ENCODE assay signal across 21 mouse cellular contexts in genomic region chr14:119266334-119266733, GRCm38 (mm10).
DNase-seq lines count a peak whose midpoint lies in the region; ATAC-seq lines count a peak whose summit lies in the region.
"Had no signal": no experiment of that assay in that cellular context is flagged by ENCODE, and none has a peak within 500 bp of the region (broad histone marks: within the 10 kb centered on the region; RNA-seq: fewer than 3 reads in every experiment).

No protein-coding gene starts in this region.

- H3K36me3 ChIP-seq in embryonic facial prominence, embryonic 13.5 days, result no peaks in the 10 kb centered on the region
- no peaks in the 10 kb centered on the region for H3K36me3 ChIP-seq in embryonic facial prominence, embryonic 10.5 days (replicated peaks)
- H3K36me3 ChIP-seq in embryonic facial prominence, embryonic 15.5 days, result no peaks in the 10 kb centered on the region
- H3K36me3 ChIP-seq: G1E had no signal

- H3K4me2 ChIP-seq in embryonic facial prominence, embryonic 13.5 days, result no peak overlapping the region
- H3K4me2 ChIP-seq in embryonic facial prominence, embryonic 15.5 days (replicated peaks), result no peak overlapping the region

- H3K27me3 ChIP-seq in embryonic facial prominence, embryonic 13.5 days, result no peaks in the 10 kb centered on the region
- H3K27me3 ChIP-seq in embryonic facial prominence, embryonic 10.5 days (replicated peaks; ENCODE audit: low read depth, poor library complexity, severe bottlenecking), result no peaks in the 10 kb centered on the region
- no peaks in the 10 kb centered on the region for H3K27me3 ChIP-seq in embryonic facial prominence, embryonic 15.5 days
- H3K27me3 ChIP-seq: CH12.LX had no signal

- H3K4me1 ChIP-seq in embryonic facial prominence, embryonic 13.5 days, result peaks cover 3% of the 10 kb centered on the region; the same call in 1 of the 2 replicates
- no peaks in the 10 kb centered on the region for H3K4me1 ChIP-seq in embryonic facial prominence, embryonic 10.5 days
- no peaks in the 10 kb centered on the region for H3K4me1 ChIP-seq in embryonic facial prominence, embryonic 15.5 days

- H3K9ac ChIP-seq in embryonic facial prominence, embryonic 13.5 days, result no peak overlapping the region
- no peak overlapping the region for H3K9ac ChIP-seq in embryonic facial prominence, embryonic 15.5 days

- no peak for ATAC-seq in embryonic facial prominence, embryonic 13.5 days (ENCODE audit: insufficient number of reproducible peaks, insufficient read depth, low FRiP score, low TSS enrichment, low read depth)
- ATAC-seq in embryonic facial prominence, embryonic 15.5 days (ENCODE audit: insufficient number of reproducible peaks, low FRiP score, low TSS enrichment, low read depth), result peak; percentile 51; the same call in 1 of the 2 replicates
- ATAC-seq: activated CD4-positive, CD25-positive, alpha-beta regulatory T cell, adult 4 months; CD4-positive, CD25-positive, alpha-beta regulatory T cell, adult 4 months; Patski had no signal

- DNase-seq in embryonic facial prominence, embryonic 10.5 days (ENCODE audit: low spot score), result no peak
- peak; percentile 86 for DNase-seq in heart, adult 11 months
- no peak for DNase-seq in heart, adult 8-10 months (ENCODE audit: low spot score)
- DNase-seq in left cerebral cortex, postnatal 14 days (ENCODE audit: low spot score in 2 of 2), result no peak
- DNase-seq: adrenal gland, adult 2 months; adrenal gland, adult 8-10 months; adrenal gland, postnatal 10 days; adrenal gland, postnatal 14 days; adrenal gland, postnatal 25 days; adrenal gland, postnatal 36 days; B cell, adult 2 months; cerebellum, adult 11 months; cerebellum, adult 11-12 months; cerebellum, adult 18-20 months had no signal

- no peaks in the 10 kb centered on the region for H3K9me3 ChIP-seq in embryonic facial prominence, embryonic 13.5 days
- no peaks in the 10 kb centered on the region for H3K9me3 ChIP-seq in embryonic facial prominence, embryonic 10.5 days
- no peaks in the 10 kb centered on the region for H3K9me3 ChIP-seq in embryonic facial prominence, embryonic 15.5 days (replicated peaks)

- 0 out of 2 replicates have a peak overlapping the region, but pooled peaks have one; percentile 28 for H3K27ac ChIP-seq in embryonic facial prominence, embryonic 13.5 days
- no peak overlapping the region for H3K27ac ChIP-seq in embryonic facial prominence, embryonic 10.5 days (replicated peaks)
- H3K27ac ChIP-seq in embryonic facial prominence, embryonic 15.5 days (replicated peaks), result no peak overlapping the region

- no peak overlapping the region for H3K4me3 ChIP-seq in embryonic facial prominence, embryonic 13.5 days
- no peak overlapping the region for H3K4me3 ChIP-seq in embryonic facial prominence, embryonic 10.5 days
- no peak overlapping the region for H3K4me3 ChIP-seq in embryonic facial prominence, embryonic 15.5 days (replicated peaks)

- WGBS in embryonic facial prominence, embryonic 13.5 days, result 62% methylated on average over 7 of the region's 7 CpGs
- WGBS in embryonic facial prominence, embryonic 10.5 days, result 69% methylated on average over 7 of the region's 7 CpGs
- WGBS in embryonic facial prominence, embryonic 15.5 days, result 64% methylated on average over 7 of the region's 7 CpGs

- intact Hi-C loops in left cerebral cortex, postnatal 14 days (cut with DNase I), result no loop called here
